Mouse (Mus musculus) frontal cortex, postnatal 36 days (tissue): ENCODE measurements around the gene Abcg5.

Experiments
- DNase-seq, 2 experiments: peaks; one replicate each; pipeline ENCODE4 v3.0.0; 2022; ENCODE audit warnings: low spot score in 2 of 2

The Abcg5 gene

DNA sequence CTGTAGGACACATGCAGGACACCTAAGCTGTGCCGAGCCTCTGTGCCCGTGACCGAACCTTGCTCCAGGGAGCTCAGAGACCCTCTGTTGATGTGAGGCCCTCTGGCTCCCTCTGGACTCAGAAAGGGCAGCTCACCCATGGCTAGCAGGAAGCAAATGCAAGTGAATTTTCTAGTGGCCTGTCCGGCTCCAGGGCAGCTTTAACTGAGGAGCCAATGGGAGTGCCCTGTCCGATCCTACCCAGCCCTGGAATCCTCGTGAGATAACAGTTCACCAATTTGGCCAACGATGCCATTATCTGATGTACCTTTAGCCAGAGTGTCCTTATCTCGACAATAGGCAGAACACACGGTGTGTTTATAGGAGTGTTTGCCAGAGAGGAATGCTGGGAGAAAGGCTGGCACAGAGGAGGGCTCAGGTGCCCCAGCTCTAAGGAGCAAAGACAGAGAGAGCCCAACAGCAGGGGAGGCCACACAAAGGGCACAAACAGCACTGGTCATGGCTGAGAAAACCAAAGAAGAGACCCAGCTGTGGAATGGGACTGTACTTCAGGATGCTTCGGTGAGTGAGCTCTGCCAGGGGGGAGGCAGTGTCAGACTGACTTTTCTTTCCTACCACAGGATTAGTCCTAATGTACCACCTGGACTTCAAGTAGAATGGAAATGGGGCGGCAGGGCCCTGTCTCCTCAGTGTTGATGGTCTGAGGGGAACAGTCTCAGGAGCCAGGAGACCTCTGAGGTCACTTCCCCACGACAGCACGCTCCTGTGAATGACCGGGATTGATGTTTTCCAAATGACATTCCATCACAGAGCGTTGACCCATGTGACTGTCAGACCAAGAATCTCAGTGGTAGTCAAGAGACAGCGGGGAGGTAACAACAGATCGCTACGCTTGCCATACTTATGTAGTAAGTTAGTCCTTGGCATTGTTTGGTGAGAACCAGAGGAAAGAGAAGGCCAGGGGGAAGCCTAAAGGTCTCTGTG lies at the start of gene Abcg5:
TSS of gene Abcg5 (minus strand) at position 278 of the 984 bp plus-strand sequence.
- no peak for DNase-seq

DNA sequence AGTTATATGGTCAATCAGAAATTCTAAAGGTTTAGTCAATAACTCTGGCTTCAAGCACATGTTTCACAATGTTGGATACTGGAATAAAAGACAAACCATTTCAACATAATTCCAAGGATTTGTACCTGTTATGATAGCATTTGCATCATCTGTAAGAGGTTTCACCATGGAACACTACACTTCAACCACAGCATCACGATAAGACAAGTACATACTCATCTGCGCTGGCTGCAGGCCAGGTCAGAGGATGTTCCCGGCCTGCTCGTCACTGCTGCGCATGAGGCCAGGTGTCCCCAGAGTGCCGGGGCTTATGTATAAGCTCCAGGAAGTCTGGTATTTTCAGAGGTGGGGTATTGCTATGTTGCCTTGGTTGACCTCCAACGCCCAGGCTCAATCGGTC lies 49.8 kb upstream of the Abcg5 start:
- no peak for DNase-seq

DNA sequence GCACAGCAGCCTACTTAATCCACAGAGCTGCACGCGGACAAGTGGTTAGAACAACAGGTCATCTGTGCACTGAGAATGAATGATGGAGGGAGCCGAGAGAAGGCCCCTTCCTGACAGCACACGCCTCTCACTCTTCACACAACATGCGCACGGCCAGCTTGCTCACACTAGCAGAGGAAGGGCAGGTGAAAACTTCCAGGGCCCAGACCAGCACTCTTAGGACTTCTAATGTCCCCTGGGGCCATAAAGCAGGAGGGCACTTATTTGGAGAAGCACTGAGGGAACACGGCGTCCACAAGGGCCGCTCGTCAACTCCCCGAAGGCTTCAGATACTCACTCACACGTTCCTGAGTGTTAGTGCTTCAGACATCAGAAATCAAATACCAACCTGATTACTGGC lies 48.5 kb upstream of the Abcg5 start:
- DNase-seq: no peak

DNA sequence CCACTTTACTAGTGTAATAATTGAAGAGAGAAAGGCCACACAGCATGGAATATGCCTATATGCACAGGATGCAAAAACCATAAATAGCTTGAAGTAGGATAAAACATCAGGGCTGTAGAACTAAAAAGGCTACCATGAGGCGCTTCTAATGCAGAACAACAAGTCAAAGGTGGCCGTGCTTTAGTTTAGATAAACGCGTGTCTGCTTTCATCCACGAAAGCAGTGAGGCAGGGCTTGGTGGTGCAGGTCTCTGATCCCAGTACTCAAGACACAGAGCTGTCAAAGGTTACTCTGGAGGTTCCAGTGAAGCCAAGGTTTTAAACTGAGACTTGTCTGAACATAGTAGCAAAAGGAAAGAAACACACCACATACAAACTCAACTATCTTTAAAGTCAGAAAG lies 46.3 kb upstream of the Abcg5 start:
- DNase-seq: no peak

DNA sequence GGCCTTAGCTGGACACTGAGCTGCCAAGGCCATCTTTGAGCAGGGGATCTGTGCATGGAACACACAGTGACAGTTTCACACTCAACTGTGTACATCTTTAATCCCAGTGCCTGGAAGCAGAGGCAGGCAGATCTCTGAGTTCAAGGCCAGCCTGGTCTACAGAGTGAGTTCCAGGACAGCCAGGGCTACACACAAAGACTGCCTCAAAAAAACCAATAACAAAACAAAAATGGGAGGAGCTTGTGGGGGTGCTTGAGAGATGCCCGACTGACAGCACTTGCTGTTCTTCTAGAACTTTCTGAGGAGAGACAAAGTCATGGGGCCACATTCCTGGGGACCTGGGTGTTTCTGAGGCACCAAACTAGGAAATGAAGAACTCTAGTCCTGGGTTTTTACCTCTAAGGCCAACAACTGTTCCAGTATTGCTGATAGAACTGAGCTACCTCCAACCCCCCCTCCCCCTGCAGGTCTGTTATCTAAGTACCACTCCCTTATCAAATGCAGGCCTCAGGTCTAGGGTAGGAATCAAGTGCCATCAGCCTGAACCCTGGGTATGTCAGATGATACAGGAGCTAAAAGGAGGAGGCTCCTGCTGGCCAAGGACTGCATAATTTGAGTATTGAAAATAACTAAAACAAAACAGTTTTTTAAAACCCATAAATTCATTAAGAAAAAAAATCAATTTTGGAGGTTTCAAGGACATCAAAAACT lies 45.5 kb upstream of the Abcg5 start:
- no peak for DNase-seq

DNA sequence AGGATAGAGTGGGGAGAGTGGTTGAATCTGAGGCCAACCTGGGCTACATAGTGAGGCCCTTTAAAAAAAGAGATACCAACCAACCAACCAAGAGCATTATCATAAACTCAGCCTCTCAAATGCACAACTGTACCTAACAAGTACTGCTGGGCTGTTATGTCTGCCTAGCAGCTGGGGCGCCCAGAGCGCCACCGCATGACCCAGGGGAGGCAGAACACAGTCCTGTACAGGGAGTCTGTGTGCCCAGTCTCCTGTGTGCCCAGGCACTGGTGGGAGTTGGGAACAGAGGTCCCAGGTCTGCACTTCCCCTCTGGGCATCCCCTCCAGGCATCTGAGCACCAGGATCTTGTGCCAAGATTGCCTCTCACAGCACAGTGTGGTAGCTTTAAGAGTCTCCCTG lies 42.4 kb upstream of the Abcg5 start:
- no peak for DNase-seq

DNA sequence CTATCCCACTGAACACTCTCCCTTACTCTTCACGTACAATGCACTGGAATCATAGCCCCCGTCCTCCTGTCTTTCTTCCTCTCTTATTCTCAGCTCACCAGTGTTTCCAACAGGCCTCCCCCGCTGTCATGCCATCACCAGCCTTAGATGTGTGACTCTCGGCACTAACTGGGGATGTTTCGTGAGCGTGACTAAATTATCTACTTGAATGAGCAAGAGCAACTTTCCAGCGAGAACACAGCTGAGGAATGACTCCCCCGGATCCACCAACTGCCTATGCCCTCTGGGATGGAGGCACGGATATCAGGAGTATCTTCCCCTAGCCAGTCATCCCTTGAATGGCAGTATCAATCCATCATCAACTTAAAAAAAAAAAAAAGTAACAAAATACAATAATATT lies 41.2 kb upstream of the Abcg5 start:
- peak in 1 of 2 experiments; percentile 23 for DNase-seq

DNA sequence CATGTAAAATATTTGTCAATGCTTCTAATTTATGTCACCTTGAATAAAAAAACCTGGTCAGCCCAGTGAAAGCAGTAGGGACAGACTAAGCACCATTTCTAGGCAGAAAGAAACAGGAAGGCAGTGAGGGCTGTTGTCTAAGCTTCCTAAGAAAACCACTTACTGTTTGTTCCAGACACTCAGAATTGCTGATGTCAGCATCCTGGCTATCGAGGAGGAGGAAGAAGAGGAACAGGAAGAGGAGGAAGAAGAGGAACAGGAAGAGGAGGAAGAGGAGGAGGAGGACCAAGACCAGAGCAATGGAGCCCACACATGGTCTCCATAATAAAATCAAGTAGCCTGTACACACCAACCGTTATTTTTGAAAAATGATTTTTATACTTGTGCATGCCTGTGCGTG lies 36.3 kb upstream of the Abcg5 start:
- DNase-seq: no peak

DNA sequence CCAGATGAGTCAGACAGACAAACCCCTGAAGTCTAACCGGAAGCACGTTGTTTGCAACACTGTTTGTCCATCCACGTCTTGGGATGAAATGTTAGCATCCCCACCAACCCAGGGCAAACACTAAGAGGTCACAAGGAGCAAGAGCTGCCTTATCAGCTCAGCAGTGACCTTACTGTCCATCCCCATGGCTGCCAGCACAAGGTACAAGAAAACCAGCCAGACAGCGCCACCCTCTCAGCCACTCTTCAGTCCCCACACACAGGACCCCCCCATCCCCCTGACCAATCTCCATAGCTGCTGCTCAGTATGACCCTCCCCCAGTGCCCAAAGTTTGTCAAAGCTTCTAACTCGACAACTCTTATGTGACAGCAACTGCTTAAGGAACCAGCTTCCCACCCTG lies 34.6 kb upstream of the Abcg5 start:
- DNase-seq: no peak

DNA sequence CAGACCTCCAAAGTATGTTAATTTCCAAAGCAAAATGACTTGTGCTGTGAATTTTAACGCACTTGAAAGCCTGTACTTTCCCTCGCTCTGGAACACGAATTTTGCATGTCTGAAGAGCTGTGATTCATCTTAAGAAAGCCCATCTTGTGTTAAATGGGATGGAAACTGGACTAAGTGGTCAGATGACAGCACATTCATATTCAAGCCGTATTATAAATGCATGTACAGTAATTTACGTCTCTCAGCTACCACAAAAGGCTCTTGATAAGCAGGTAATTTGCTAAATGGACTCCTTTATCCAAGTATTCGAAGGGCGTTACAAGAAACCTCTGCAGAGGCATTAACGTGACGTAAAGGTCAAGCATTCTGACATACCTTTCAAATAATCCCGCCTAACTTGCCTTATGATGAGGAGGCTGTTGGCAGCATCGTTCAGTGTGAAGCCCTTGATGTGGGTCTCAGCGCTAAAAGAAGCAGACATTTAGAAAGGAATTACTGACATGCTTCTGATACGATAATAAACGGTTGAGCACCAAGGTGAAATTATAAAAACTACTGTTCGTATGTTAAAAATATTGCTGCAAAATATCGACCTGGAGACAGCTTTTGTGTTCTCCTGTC lies 33.6 kb upstream of the Abcg5 start:
- no peak for DNase-seq

DNA sequence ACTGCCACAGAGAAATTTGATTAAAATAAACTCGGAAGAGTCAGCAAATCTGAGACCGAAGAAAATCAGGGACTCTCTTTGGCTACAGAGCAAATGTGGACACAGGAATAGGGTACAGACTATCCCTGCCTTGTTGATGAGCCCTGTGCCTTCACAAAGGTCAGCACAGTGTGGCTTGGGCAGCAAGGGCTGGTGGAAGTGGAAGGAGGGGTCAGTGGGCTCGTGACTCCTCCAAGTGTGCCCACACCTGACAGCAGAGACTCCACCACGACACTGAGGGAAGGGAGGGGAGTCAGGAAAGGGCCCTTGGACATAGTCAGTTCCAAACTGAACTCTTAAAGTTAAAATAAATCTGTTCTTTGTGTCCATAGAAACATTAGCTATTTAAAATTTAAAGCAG lies 32.1 kb upstream of the Abcg5 start:
- no peak for DNase-seq

DNA sequence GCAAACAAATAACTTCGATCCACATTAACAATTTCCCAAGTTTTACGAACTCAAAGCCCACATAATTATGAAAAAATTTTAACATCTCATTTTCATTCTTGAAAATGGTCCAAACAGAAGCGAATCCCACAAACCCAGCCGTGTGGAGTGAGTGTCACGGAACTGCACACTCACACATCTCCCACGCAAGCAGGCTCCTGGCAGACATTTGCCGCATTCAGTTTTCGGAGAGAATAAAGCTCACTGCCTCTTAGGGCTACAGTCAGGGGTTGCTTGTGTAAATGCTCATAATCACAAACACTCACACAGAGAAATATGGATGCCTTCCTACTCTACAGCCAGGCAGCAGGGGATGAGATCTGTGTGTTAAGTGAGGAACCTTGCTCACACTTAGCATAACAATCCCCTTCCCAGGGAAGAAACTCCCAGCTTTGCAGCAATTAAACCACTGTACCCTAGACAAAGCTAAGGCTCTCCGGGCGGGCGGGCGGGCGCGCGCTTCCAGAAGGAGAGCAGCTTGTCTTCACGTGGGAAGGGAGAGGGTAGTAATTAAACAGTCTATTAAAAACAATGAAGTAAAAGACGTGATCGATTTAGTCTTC lies 30.9 kb upstream of the Abcg5 start:
- DNase-seq: peak; percentile 48 to 65

DNA sequence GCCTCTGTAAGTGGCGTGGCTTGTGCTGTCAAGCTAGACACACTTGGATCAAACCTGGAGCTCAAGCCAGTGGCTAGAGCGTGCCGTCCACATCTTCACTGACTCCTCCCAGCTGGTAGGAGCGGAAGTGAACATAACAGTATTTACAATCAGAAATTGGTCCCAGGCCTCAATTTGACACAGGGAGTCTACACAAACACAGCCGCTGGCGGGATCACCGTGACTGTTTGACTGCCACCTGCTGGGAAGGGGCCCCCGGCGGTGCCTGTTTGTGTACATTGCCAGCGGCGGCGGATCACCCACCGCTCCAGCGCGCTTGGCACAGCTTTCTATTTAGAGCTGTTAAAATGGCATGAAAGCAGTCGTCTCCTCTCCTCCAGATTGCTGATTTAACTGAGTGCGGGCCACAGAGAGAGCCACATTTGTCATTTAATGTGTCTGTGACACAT lies 26.6 kb upstream of the Abcg5 start:
- DNase-seq: peak in 1 of 2 experiments; percentile 33

DNA sequence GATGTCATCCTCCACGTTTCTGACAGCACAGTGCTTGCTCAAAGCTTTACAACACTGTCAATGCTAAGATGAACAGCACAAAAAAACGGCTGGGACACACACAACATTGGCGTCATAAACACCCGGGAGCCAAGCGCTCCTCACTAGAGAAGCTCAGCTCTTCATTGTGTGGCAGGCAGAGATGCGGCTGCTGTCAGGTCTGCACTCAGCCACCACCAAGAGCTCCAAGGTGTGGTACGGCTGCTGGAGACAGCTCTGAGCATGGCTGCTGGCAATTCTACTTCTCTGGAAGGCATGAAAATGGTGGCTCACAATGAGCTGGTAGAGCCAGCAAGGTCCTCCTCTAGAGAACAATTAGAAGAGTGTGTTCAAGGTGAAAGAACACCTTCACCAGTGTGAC lies 26.0 kb upstream of the Abcg5 start:
- no peak for DNase-seq

DNA sequence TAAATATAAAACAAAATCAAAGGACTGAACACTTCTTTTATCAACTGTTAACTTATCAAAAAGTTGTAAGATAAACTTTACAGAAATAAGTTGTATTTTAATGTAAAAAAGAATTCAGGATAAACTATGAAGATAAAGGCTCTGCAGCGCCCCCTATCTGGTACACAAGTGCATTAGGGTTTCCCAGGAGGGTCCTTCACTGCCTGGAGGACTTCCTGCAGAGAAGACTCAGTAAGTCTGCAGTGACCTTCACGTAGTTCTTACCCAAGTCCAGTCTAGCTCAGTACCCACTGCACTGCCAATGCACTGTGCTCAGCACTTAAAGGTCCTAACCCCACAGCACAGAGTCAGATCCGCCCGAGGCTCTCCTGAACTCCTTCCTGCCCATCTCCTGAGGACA lies 24.6 kb upstream of the Abcg5 start:
- DNase-seq: no peak

DNA sequence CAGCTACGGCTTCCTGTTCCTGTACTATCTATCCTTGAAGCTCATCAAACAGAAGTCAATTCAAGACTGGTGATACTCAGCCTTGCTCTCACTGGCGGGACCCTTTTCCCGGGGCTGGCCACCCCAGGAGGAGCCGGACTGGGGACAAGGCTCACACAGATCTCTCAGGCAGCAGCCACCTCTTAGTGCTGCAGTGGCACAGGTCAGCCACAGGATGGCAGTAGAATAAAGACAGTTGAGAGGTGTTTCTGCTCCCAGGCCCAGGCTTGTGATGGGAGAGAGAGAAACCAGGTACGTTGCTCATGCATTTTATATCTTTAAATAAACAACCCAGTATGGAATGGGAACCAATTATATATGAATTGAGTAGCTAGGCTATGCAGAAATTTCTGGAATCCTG lies 15.9 kb upstream of the Abcg5 start:
- DNase-seq: peak; percentile 40 to 76

DNA sequence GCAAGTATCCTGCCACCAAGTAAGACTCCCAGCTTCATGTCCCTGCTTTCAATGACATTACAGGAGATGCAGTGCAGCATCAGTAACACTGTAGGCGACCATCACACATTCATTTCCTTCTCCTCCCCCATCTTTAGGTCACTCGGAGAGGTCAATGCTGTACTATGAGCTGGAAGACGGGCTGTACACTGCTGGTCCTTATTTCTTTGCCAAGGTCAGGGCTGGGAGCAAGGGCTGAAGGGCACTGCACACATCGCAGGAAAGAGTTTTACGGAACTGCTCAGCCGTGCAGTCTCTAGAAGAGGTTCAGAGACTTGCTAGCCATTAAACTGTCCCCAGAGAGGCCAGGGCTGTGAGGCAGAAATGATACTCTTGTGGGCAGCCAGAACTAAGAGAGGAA lies 13.7 kb upstream of the Abcg5 start:
- DNase-seq: no peak

DNA sequence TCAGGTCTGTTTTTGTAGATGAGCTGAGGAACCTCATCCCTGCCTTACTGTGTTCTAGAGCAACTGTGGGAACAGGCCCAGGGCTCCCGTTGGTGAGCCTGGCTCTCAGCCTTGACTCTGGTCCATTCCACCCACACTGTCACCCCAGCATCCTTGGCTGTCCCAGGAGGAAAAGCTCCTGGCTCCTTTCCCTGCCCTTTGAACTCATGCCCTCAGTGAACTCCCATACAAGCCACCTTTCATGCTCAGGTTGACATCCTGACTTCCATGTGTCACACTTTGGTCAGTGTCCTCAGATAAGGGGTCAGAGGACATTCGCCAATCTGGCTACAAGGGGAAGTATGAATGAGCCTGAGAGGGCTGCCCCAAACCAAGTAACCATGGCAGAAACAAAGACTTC lies 10.9 kb upstream of the Abcg5 start:
- no peak for DNase-seq

DNA sequence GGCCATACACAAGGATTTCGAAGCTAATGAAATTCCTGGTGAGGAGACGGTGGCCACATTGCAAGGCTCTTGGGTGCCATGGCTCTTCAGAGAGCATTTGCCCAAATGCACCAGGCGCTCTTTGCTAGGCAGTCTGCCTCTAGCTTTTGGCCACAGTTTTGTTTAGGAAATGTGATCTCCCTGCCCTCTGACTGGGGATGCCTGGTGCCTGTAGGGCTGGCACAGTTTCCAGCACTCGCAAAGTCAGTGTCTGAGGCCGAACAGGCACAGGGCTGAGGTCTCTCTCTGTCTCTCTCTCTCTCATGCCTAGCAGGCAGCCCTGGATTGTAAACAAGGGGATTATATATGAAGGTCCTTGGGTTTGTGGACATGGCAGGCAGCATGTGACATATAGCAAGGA lies 7.3 kb upstream of the Abcg5 start:
- no peak for DNase-seq

DNA sequence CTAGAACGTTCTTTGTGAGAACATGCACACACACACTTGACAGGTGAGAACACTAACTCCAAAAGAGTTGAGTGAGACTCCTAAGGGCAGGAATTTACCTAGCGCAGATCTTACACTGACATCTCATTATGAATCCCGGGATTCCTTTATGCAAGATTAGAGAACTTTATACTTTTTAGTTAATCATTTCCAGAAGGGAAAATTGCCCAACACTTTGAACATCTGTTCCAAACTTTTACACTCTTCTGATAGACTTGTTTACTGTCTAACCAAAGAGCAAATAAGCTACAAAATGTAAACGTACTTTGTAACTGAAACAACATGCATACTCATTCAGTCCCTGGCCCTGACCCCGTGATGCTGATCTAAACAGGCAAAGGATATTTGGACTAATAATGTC lies 6.5 kb upstream of the Abcg5 start:
- DNase-seq: no peak

DNA sequence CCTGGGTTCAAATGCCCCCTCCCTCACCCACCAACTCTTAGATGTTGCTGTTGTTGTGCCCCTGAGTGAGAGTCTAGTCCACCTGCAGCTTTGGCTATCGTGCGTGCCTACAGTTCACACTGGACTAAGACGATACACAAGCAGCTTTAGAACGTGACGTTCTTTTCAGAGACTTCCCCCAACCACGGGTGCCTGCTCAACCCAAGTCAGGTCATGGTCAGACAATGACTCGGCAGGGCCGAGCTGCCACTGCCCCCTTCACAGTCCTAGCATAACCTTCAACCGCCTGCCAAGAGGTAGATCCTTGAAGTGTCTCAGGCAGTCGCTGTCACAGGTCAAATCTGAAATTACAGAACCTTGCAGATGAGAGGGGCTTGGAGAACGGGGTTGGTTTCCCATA lies 6.0 kb upstream of the Abcg5 start:
- no peak for DNase-seq

DNA sequence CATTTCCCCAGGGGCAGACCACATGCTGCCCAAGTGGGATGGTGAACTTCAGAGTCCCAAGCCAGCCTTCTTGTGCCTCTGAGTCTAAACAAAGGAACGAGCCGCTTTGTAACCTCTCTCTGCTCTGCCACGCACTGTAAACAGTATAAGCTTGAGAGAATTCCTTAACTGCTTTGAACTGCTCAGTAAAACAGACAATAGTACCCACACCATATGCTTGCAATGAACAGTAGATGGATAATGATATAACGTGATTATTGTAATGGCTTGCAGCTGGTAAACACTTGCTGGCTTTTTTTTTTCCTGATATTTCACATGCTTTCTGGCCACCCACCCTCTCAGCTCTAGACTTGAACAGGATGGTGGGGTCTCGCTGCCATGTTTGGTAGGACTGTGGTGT lies 5.2 kb upstream of the Abcg5 start:
- no peak for DNase-seq
